Mouse (Mus musculus) MEL (cell line): ENCODE data around the gene Tlx2. TPM values are rescaled to one million over a fixed set of nuclear protein-coding genes. Genes with fewer than 3 reads are reported as not detected.

Source experiments
- DNase-seq: peaks from one replicate; pipeline ENCODE4 v3.0.0; 2011; ENCODE audit warnings: low read depth, low spot score
- H3K27ac ChIP-seq: 2 replicates; pipeline ENCODE4 v1.5.1; 2012; ENCODE audit warnings: low read depth, mild to moderate bottlenecking, control low read depth, low read length, moderate library complexity; ENCODE audit not compliant: control insufficient read depth
- H3K27me3 ChIP-seq, 2 experiments: fragments of 150-350 bp in 1 of 2; sonication (generic) in 1 of 2; 2 replicates each; pipeline ENCODE4 v1.6.1; 2012; ENCODE audit warnings: low read length in 2 of 2, mild to moderate bottlenecking in 2 of 2, improper control_type of control experiment in 1 of 2, moderate library complexity in 1 of 2; ENCODE audit not compliant: insufficient read depth in 2 of 2, control insufficient read depth in 1 of 2
- H3K36me3 ChIP-seq, 2 experiments: 2 replicates each; pipeline ENCODE4 v1.6.1; 2012 to 2014; ENCODE audit warnings: low read length in 2 of 2, improper control_type of control experiment in 1 of 2, inconsistent platforms in 1 of 2, mild to moderate bottlenecking in 1 of 2; ENCODE audit not compliant: insufficient read depth in 2 of 2, control insufficient read depth in 1 of 2
- H3K4me1 ChIP-seq, 2 experiments: fragments of 150-350 bp in 1 of 2; sonication (generic) in 1 of 2; 2 replicates each; pipeline ENCODE4 v1.6.1; 2012; ENCODE audit warnings: low read length in 2 of 2, improper control_type of control experiment in 1 of 2, mild to moderate bottlenecking in 1 of 2; ENCODE audit not compliant: insufficient read depth in 2 of 2, control insufficient read depth in 1 of 2
- H3K4me3 ChIP-seq, 2 experiments: fragments of 150-350 bp in 1 of 2; sonication (generic) in 1 of 2; 2 replicates each; pipeline ENCODE4 v1.5.1; 2012; ENCODE audit warnings: low read depth in 2 of 2, low read length in 2 of 2, mild to moderate bottlenecking in 2 of 2, moderate library complexity in 2 of 2, control low read depth in 1 of 2, improper control_type of control experiment in 1 of 2; ENCODE audit not compliant: control insufficient read depth in 1 of 2, insufficient read depth in 1 of 2
- H3K79me2 ChIP-seq: 2 replicates; pipeline ENCODE4 v1.6.1; 2012; ENCODE audit warnings: mild to moderate bottlenecking, low read length, moderate library complexity; ENCODE audit not compliant: control insufficient read depth, poor library complexity, insufficient read depth
- H3K9ac ChIP-seq: 2 replicates; pipeline ENCODE4 v1.6.1; 2012; ENCODE audit warnings: low read depth, mild to moderate bottlenecking, control low read depth, low read length, moderate library complexity; ENCODE audit not compliant: control insufficient read depth, poor library complexity, severe bottlenecking
- H3K9me3 ChIP-seq: fragments of 150-350 bp; sonication (generic); replicated peaks from 2 replicates; pipeline ENCODE4 v1.6.1; 2012; ENCODE audit warnings: mild to moderate bottlenecking, low read length, improper control_type of control experiment, moderate library complexity; ENCODE audit not compliant: insufficient read depth
- BHLHE40 ChIP-seq: IDR thresholded peaks from 2 replicates; pipeline ENCODE4 v1.6.1; 2012; ENCODE audit warnings: low read depth, mild to moderate bottlenecking, inconsistent platforms, low read length, improper control_type of control experiment, borderline replicate concordance
- CHD1 ChIP-seq: IDR thresholded peaks from 2 replicates; pipeline ENCODE4 v1.6.1; 2012; ENCODE audit warnings: low read depth, mild to moderate bottlenecking, inconsistent platforms, low read length, improper control_type of control experiment
- CHD2 ChIP-seq: IDR thresholded peaks from 2 replicates; pipeline ENCODE4 v1.6.1; 2011; ENCODE audit warnings: low read length, improper control_type of control experiment
- CTCF ChIP-seq, 3 experiments: IDR thresholded peaks in 2 of 3; conservative IDR thresholded peaks in 1 of 3; 2 replicates each; pipeline ENCODE4 v1.5.1; 2011 to 2012; ENCODE audit warnings: low read length in 3 of 3, low read depth in 2 of 3, mild to moderate bottlenecking in 2 of 3, improper control_type of control experiment in 1 of 3, inconsistent platforms in 1 of 3, mixed read lengths in 1 of 3, moderate library complexity in 1 of 3; ENCODE audit not compliant: control insufficient read depth in 1 of 3, insufficient read depth in 1 of 3, poor library complexity in 1 of 3, severe bottlenecking in 1 of 3
- E2F4 ChIP-seq: IDR thresholded peaks from 2 replicates; pipeline ENCODE4 v1.6.1; 2011; ENCODE audit warnings: low read depth, low read length, improper control_type of control experiment, borderline replicate concordance
- EP300 ChIP-seq, 2 experiments: IDR thresholded peaks; 2 replicates each; pipeline ENCODE4 v1.6.1; 2011; ENCODE audit warnings: improper control_type of control experiment in 2 of 2, low read length in 2 of 2, low read depth in 1 of 2, mild to moderate bottlenecking in 1 of 2
- ETS1 ChIP-seq: IDR thresholded peaks from 2 replicates; pipeline ENCODE4 v1.6.1; 2012; ENCODE audit warnings: low read depth, mild to moderate bottlenecking, inconsistent platforms, low read length, improper control_type of control experiment, moderate library complexity
- GATA1 ChIP-seq: IDR thresholded peaks from 2 replicates; pipeline ENCODE4 v1.6.1; 2011; ENCODE audit warnings: low read depth, low read length, improper control_type of control experiment
- HCFC1 ChIP-seq: IDR thresholded peaks from 2 replicates; pipeline ENCODE4 v1.6.1; 2012; ENCODE audit warnings: low read depth, mild to moderate bottlenecking, inconsistent platforms, low read length, improper control_type of control experiment, moderate library complexity
- JUND ChIP-seq: IDR thresholded peaks from 2 replicates; pipeline ENCODE4 v1.6.1; 2011; ENCODE audit warnings: low read depth, mild to moderate bottlenecking, improper control_type of control experiment, low read length
- MAFK ChIP-seq: IDR thresholded peaks from 2 replicates; pipeline ENCODE4 v1.6.1; 2011; ENCODE audit warnings: low read depth, mild to moderate bottlenecking, low read length, improper control_type of control experiment, borderline replicate concordance
- MAX ChIP-seq: IDR thresholded peaks from 2 replicates; pipeline ENCODE4 v1.6.1; 2011; ENCODE audit warnings: low read length, improper control_type of control experiment
- MEF2A ChIP-seq: IDR thresholded peaks from 2 replicates; pipeline ENCODE4 v1.6.1; 2014; ENCODE audit warnings: low read depth, mild to moderate bottlenecking, inconsistent platforms, low read length, improper control_type of control experiment; ENCODE audit not compliant: poor library complexity, insufficient replicate concordance, severe bottlenecking; ENCODE audit errors: extremely low read depth
- MXI1 ChIP-seq: IDR thresholded peaks from 2 replicates; pipeline ENCODE4 v1.6.1; 2011; ENCODE audit warnings: mild to moderate bottlenecking, low read depth, low read length, improper control_type of control experiment
- MYB ChIP-seq: IDR thresholded peaks from 2 replicates; pipeline ENCODE4 v1.6.1; 2011; ENCODE audit warnings: mild to moderate bottlenecking, low read depth, low read length, improper control_type of control experiment
- MYC ChIP-seq: IDR thresholded peaks from 2 replicates; pipeline ENCODE4 v1.6.1; 2011; ENCODE audit warnings: low read depth, mild to moderate bottlenecking, low read length, improper control_type of control experiment, moderate library complexity
- NRF1 ChIP-seq: IDR thresholded peaks from 2 replicates; pipeline ENCODE4 v1.6.1; 2014; ENCODE audit warnings: low read depth, mild to moderate bottlenecking, inconsistent platforms, low read length, improper control_type of control experiment, moderate library complexity; ENCODE audit not compliant: poor library complexity, insufficient read depth, severe bottlenecking
- POLR2AphosphoS2 ChIP-seq: IDR thresholded peaks from 2 replicates; pipeline ENCODE4 v1.6.1; 2011; ENCODE audit warnings: low read length, improper control_type of control experiment
- POLR2AphosphoS5 ChIP-seq: IDR thresholded peaks from 2 replicates; pipeline ENCODE4 v1.6.1; 2012; ENCODE audit warnings: low read depth, borderline replicate concordance, mild to moderate bottlenecking, inconsistent platforms, low read length, moderate library complexity, mixed read lengths
- RCOR1 ChIP-seq: IDR thresholded peaks from 2 replicates; pipeline ENCODE4 v1.6.1; 2012; ENCODE audit warnings: low read depth, mild to moderate bottlenecking, inconsistent platforms, low read length, improper control_type of control experiment
- SMC3 ChIP-seq: IDR thresholded peaks from 2 replicates; pipeline ENCODE4 v1.6.1; 2011; ENCODE audit warnings: low read depth, low read length, improper control_type of control experiment
- TBP ChIP-seq: IDR thresholded peaks from 2 replicates; pipeline ENCODE4 v1.8.0; 2011; ENCODE audit warnings: low read depth, low read length, improper control_type of control experiment
- TCF12 ChIP-seq: IDR thresholded peaks from 2 replicates; pipeline ENCODE4 v1.6.1; 2014; ENCODE audit warnings: low read depth, mild to moderate bottlenecking, inconsistent platforms, low read length, improper control_type of control experiment, moderate library complexity
- UBTF ChIP-seq: IDR thresholded peaks from 2 replicates; pipeline ENCODE4 v1.6.1; 2012; ENCODE audit warnings: low read depth, mild to moderate bottlenecking, inconsistent platforms, low read length, improper control_type of control experiment, moderate library complexity, borderline replicate concordance; ENCODE audit not compliant: insufficient read depth
- USF2 ChIP-seq, 2 experiments: IDR thresholded peaks; 2 replicates each; pipeline ENCODE4 v1.6.1; 2011 to 2012; ENCODE audit warnings: improper control_type of control experiment in 2 of 2, low read length in 2 of 2, borderline replicate concordance in 1 of 2, inconsistent platforms in 1 of 2, low read depth in 1 of 2, mild to moderate bottlenecking in 1 of 2; ENCODE audit not compliant: insufficient read depth in 1 of 2
- ZKSCAN1 ChIP-seq: IDR thresholded peaks from 2 replicates; pipeline ENCODE4 v1.6.1; 2012; ENCODE audit warnings: low read depth, mild to moderate bottlenecking, inconsistent platforms, low read length, improper control_type of control experiment, moderate library complexity
- ZNF384 ChIP-seq: IDR thresholded peaks from 2 replicates; pipeline ENCODE4 v1.6.1; 2012; ENCODE audit warnings: low read depth, mild to moderate bottlenecking, inconsistent platforms, low read length, improper control_type of control experiment
- polyA plus RNA-seq, 2 experiments: library from polyadenylated mRNA; stranded (reverse) in 1 of 2; unstranded in 1 of 2; fragments of >175 nt in 1 of 2; fragments of >200 nt in 1 of 2; gene quantifications; 2 replicates each; pipeline versions ENCODE4 v1.2.1 to v1.2.4; 2012; ENCODE audit warnings: low replicate concordance in 2 of 2, low read depth in 1 of 2; ENCODE audit not compliant: insufficient read length in 2 of 2, insufficient read depth in 1 of 2, missing spikeins in 1 of 2
- total RNA-seq: library from RNA; depleted of rRNA; stranded (reverse); fragments of 300-350 nt; gene quantifications from 2 replicates; pipeline ENCODE4 v1.2.3, GENCODE M21; 2012

Gene Tlx2
- total and polyA plus RNA-seq, 3 experiments: not detected

- H3K9ac ChIP-seq: peak overlapping the region; percentile 88
- H3K79me2 ChIP-seq: peaks cover 34% of the 10 kb centered on the region
These were observed 45.7 kb upstream of the Tlx2 start for GRCm38 (mm10) chr6:83115682-83116372.

GRCm38 (mm10) chr6:83115011-83115671 lies 45.0 kb upstream of the Tlx2 start, which contains the start of gene Mogs:
TSS of gene Mogs (plus strand) at chr6:83115496.
- peaks cover 0 to 20% of the 10 kb centered on the region in 2 experiments; a peak in 3 of 4 replicates for H3K36me3 ChIP-seq
- DNase-seq: peak; percentile 93
- no peak for TF ChIP-seq USF2 (IDR thresholded peaks at IDR 0.05; ENCODE audit: borderline replicate concordance in 1 of 2, insufficient read depth in 1 of 2, low read depth in 1 of 2, low read length in 2 of 2)
- peak; percentile 87 for TF ChIP-seq HCFC1
- no peak for TF ChIP-seq POLR2AphosphoS5
- no peak for TF ChIP-seq BHLHE40
- TF ChIP-seq NRF1: peak; percentile 41; the same call in 1 of the 2 replicates
- TF ChIP-seq MYC: no peak
- TF ChIP-seq EP300 (IDR thresholded peaks at IDR 0.05; ENCODE audit: low read depth in 1 of 2, low read length in 2 of 2): no peak
- TF ChIP-seq SMC3: no peak
- TF ChIP-seq MAFK: no peak
- no peak for TF ChIP-seq GATA1
- no peak for TF ChIP-seq ZNF384
- TF ChIP-seq UBTF: no peak
- no peak for TF ChIP-seq JUND
- no peak for TF ChIP-seq CHD1
- TF ChIP-seq CTCF (IDR thresholded peaks at IDR 0.05 in 2 of 3, conservative IDR thresholded peaks at IDR 0.05 in 1 of 3; ENCODE audit: control insufficient read depth in 1 of 3, insufficient read depth in 1 of 3, low read depth in 2 of 3, low read length in 3 of 3, poor library complexity in 1 of 3, severe bottlenecking in 1 of 3): peak in 1 of 3 experiments; percentile 53; a peak in 2 of 6 replicates
- no peak for TF ChIP-seq RCOR1
- TF ChIP-seq E2F4: no peak
- TF ChIP-seq MEF2A: no peak
- no peak for TF ChIP-seq MYB
- TF ChIP-seq ETS1: peak; percentile 41; the same call in 1 of the 2 replicates
- peak; percentile 95 for TF ChIP-seq POLR2AphosphoS2
- no peak; the same call in none of the 2 replicates for TF ChIP-seq MAX
- peak; percentile 80 for TF ChIP-seq TBP

More at GRCm38 (mm10) chr6:83115682-83116372, 45.7 kb upstream of the Tlx2 start:
- H3K27me3 ChIP-seq: no peaks in the 10 kb centered on the region
- peak; percentile 50 for DNase-seq
- TF ChIP-seq NRF1: peak; percentile 2; the same call in 1 of the 2 replicates
- TF ChIP-seq RCOR1: no peak
- peak; percentile 63; the same call in 1 of the 2 replicates for TF ChIP-seq MYC
- peak; percentile 27 for TF ChIP-seq MXI1
- no peak for TF ChIP-seq POLR2AphosphoS5
- no peak for TF ChIP-seq USF2 (IDR thresholded peaks at IDR 0.05; ENCODE audit: borderline replicate concordance in 1 of 2, insufficient read depth in 1 of 2, low read depth in 1 of 2, low read length in 2 of 2)
- no peak for TF ChIP-seq MAFK
- TF ChIP-seq SMC3: no peak
- no peak for TF ChIP-seq TCF12
- no peak for TF ChIP-seq ZKSCAN1
- no peak for TF ChIP-seq CHD2
- TF ChIP-seq HCFC1: no peak
- TF ChIP-seq, all 39 proteins: peak for 3
- H3K36me3 ChIP-seq: peaks cover 0 to 15% of the 10 kb centered on the region in 2 experiments; a peak in 3 of 4 replicates
- peak overlapping the region; percentile 89 to 94 for H3K4me3 ChIP-seq
- peaks cover 0 to 19% of the 10 kb centered on the region in 2 experiments; a peak in 2 of 4 replicates for H3K4me1 ChIP-seq
- H3K27ac ChIP-seq: peak overlapping the region; percentile 4
- no peaks in the 10 kb centered on the region for H3K9me3 ChIP-seq

More at GRCm38 (mm10) chr6:83115011-83115671, 45.0 kb upstream of the Tlx2 start, which contains the start of gene Mogs:
- Histone ChIP-seq H3K27ac (peak within 1 kb of the TSS; percentile 90), H3K9me3 (no peaks in the 10 kb centered on the region), H3K4me1 (peaks cover 0 to 18% of the 10 kb centered on the region in 2 experiments; a peak in 3 of 4 replicates), H3K9ac (peak within 1 kb of the TSS; percentile 88), H3K79me2 (peaks cover 32% of the 10 kb centered on the region), H3K27me3 (no peaks in the 10 kb centered on the region), H3K4me3 (peak within 1 kb of the TSS; percentile 89 to 94)
